Mouse (Mus musculus) heart, embryonic 14.5 days (tissue): Measurements from ENCODE around the gene Hoxc6. TPM values are rescaled to one million over a fixed set of nuclear protein-coding genes. Genes with fewer than 3 reads are reported as not detected.

Experiments
- ATAC-seq: fragments of 200-750 bp; cut with Nextera tagmentation; 2 replicates; pipeline ENCODE4 v1.8.0; 2017; ENCODE audit warnings: low read depth, moderate TSS enrichment; ENCODE audit not compliant: insufficient number of reproducible peaks, insufficient read depth, low FRiP score
- H3K27ac ChIP-seq, 2 experiments: fragments of 200-500 bp in 1 of 2; fragments of 300-500 bp in 1 of 2; sonication (generic) in 1 of 2; replicated peaks in 1 of 2; 2 replicates each; pipeline ENCODE4 v1.5.1; 2012 to 2014; ENCODE audit warnings: low read depth in 2 of 2, low read length in 2 of 2, control low read depth in 1 of 2, mild to moderate bottlenecking in 1 of 2, mixed read lengths in 1 of 2; ENCODE audit not compliant: control insufficient read depth in 1 of 2, insufficient read depth in 1 of 2
- H3K27me3 ChIP-seq: fragments of 300-500 bp; sonication (generic); 2 replicates; pipeline ENCODE4 v1.6.1; 2014; ENCODE audit warnings: mild to moderate bottlenecking, low read length, control low read depth; ENCODE audit not compliant: control insufficient read depth, insufficient read depth
- H3K36me3 ChIP-seq: fragments of 300-500 bp; sonication (generic); 2 replicates; pipeline ENCODE4 v1.6.1; 2014; ENCODE audit warnings: mild to moderate bottlenecking, control low read depth, low read length, mixed read lengths; ENCODE audit not compliant: control insufficient read depth, insufficient read depth
- H3K4me1 ChIP-seq, 2 experiments: fragments of 200-500 bp in 1 of 2; fragments of 300-500 bp in 1 of 2; sonication (generic) in 1 of 2; 2 replicates each; pipeline ENCODE4 v1.6.1; 2012 to 2014; ENCODE audit warnings: low read length in 2 of 2, control low read depth in 1 of 2, mixed read lengths in 1 of 2; ENCODE audit not compliant: control insufficient read depth in 2 of 2, insufficient read depth in 2 of 2
- H3K4me2 ChIP-seq: fragments of 300-500 bp; sonication (generic); 2 replicates; pipeline ENCODE4 v1.6.1; 2014; ENCODE audit warnings: mild to moderate bottlenecking, low read length
- H3K4me3 ChIP-seq, 2 experiments: fragments of 200-500 bp in 1 of 2; fragments of 300-500 bp in 1 of 2; sonication (generic) in 1 of 2; 2 replicates each; pipeline ENCODE4 v1.5.1; 2012 to 2014; ENCODE audit warnings: low read length in 2 of 2, mild to moderate bottlenecking in 2 of 2, control low read depth in 1 of 2, low read depth in 1 of 2, moderate library complexity in 1 of 2; ENCODE audit not compliant: control insufficient read depth in 1 of 2, insufficient read depth in 1 of 2
- H3K9ac ChIP-seq: fragments of 300-500 bp; sonication (generic); 2 replicates; pipeline ENCODE4 v1.6.1; 2014; ENCODE audit warnings: mild to moderate bottlenecking, low read length
- H3K9me3 ChIP-seq: fragments of 300-500 bp; sonication (generic); 2 replicates; pipeline ENCODE4 v1.6.1; 2016; ENCODE audit warnings: low read length, control low read depth; ENCODE audit not compliant: control insufficient read depth
- WGBS: fragments of 180-500 bp; shearing (Covaris S2); extraction: QIAGEN DNeasy Blood & Tissue Kit; methylation state at CpG from one replicate; pipeline ENCODE4 v1.1.7; 2014; 5-methylcytosine and 5-hydroxymethylcytosine counted together
- polyA plus RNA-seq: library from polyadenylated mRNA; unstranded; fragments of >200 nt; fragmentation: Nextera tagmentation; extraction: Ambion mirVana; gene quantifications from 2 replicates; pipeline ENCODE4 v1.2.1, GENCODE M21; 2014

Gene Hoxc6
- polyA plus RNA-seq, 1 experiment from 2014 or later = 0.15 TPM

DNA sequence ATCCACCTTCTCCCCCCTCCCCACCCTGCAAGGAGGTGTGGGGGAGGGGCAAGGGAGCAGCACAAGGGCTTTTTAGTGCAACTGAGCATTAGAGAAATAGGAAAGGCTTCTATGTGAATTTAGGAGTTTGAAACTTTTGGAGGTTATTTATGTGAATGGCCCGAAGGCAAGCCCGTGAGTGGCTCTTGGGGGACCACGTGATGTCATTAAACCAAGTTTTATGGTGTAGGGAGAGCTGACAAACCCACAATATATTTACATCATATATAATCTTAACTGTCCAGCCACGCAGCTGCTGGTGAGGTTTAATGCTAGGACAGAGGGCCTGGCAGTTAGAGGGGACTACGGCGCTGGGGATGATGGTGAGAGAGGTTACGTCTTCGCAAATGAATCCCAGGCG is 20.6 kb downstream of the Hoxc6 start, which contains the start of gene Hoxc4:
Gene Hoxc4 (plus strand): TSS at position 299 of the 400 bp plus-strand sequence.
- no peak within 1 kb of the TSS for H3K9ac ChIP-seq

GRCm38 (mm10) chr15:103020899-103021418 is 22.9 kb downstream of the Hoxc6 start:
- Histone ChIP-seq H3K4me2 (no peak overlapping the region), H3K27me3 (peaks cover 100% of the 10 kb centered on the region), H3K9ac (no peak overlapping the region), H3K4me3 (no peak overlapping the region), H3K4me1 (no peaks in the 10 kb centered on the region), H3K9me3 (no peaks in the 10 kb centered on the region), H3K27ac (no peak overlapping the region), H3K36me3 (no peaks in the 10 kb centered on the region)
- no peak for ATAC-seq
- 1% methylated on average over 8 of the region's 8 CpGs for WGBS

More for the DNA sequence above, 20.6 kb downstream of the Hoxc6 start, which contains the start of gene Hoxc4:
- WGBS = 10% methylated on average over 9 of the region's 9 CpGs
- H3K4me1 ChIP-seq = 0 out of 4 replicates have a peak, but pooled peaks cover 0 to 4% of the 10 kb centered on the region in 2 experiments
- no peaks in the 10 kb centered on the region for H3K9me3 ChIP-seq
- no peak within 1 kb of the TSS for H3K27ac ChIP-seq
- no peak within 1 kb of the TSS for H3K4me2 ChIP-seq
- H3K27me3 ChIP-seq = peaks cover 100% of the 10 kb centered on the region
- H3K4me3 ChIP-seq = no peak within 1 kb of the TSS
- no peak for ATAC-seq
- no peaks in the 10 kb centered on the region for H3K36me3 ChIP-seq

- ATAC-seq = no peak
- H3K9me3 ChIP-seq = no peaks in the 10 kb centered on the region
- H3K4me3 ChIP-seq = no peak overlapping the region
- H3K27ac ChIP-seq = no peak overlapping the region
- peaks cover 100% of the 10 kb centered on the region for H3K27me3 ChIP-seq
- 8% methylated on average over 8 of the region's 8 CpGs for WGBS
- no peaks in the 10 kb centered on the region for H3K36me3 ChIP-seq
- no peak overlapping the region for H3K4me2 ChIP-seq
- no peaks in the 10 kb centered on the region for H3K4me1 ChIP-seq
- no peak overlapping the region for H3K9ac ChIP-seq
These were observed 23.5 kb downstream of the Hoxc6 start for GRCm38 (mm10) chr15:103021544-103021943.

DNA sequence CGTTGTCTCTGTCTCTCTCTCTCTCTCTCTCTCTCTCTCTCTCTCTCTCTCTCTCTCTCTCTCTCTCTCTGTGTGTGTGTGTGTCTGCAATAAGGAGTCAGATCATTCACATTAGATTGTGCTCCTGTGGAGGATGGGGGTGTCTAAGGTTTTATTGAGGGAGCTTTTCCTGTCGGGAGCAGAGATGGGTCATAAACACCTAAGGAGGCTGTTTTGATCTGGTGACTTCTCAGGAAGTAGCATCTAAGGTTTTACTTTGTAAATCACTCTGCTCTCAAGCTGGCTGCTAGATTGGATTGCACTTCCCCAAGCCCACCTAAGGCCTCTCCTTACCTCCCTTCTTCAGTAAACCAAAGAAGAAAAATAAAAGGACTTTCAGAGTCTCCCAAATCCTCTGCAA is 26.1 kb downstream of the Hoxc6 start:
- H3K4me2 ChIP-seq = no peak overlapping the region
- 2% methylated on average over 2 of the region's 2 CpGs for WGBS
- H3K9me3 ChIP-seq = no peaks in the 10 kb centered on the region
- no peak overlapping the region for H3K4me3 ChIP-seq
- no peak overlapping the region for H3K27ac ChIP-seq
- peaks cover 100% of the 10 kb centered on the region for H3K27me3 ChIP-seq
- no peaks in the 10 kb centered on the region for H3K4me1 ChIP-seq
- ATAC-seq = no peak
- H3K9ac ChIP-seq = no peak overlapping the region
- no peaks in the 10 kb centered on the region for H3K36me3 ChIP-seq

- H3K4me3 ChIP-seq = no peak overlapping the region
- no peak for ATAC-seq
- no peaks in the 10 kb centered on the region for H3K9me3 ChIP-seq
These were observed 29.5 kb downstream of the Hoxc6 start for GRCm38 (mm10) chr15:103027266-103028235.

GRCm38 (mm10) chr15:103028916-103029512 is 31.0 kb downstream of the Hoxc6 start:
- no peaks in the 10 kb centered on the region for H3K36me3 ChIP-seq
- 17% methylated on average over 9 of the region's 9 CpGs for WGBS
- H3K4me1 ChIP-seq = no peaks in the 10 kb centered on the region
- ATAC-seq = no peak
- no peak overlapping the region for H3K4me2 ChIP-seq
- H3K27me3 ChIP-seq = peaks cover 98% of the 10 kb centered on the region
- no peaks in the 10 kb centered on the region for H3K9me3 ChIP-seq
- no peak overlapping the region for H3K9ac ChIP-seq
- H3K27ac ChIP-seq = no peak overlapping the region
- H3K4me3 ChIP-seq = no peak overlapping the region

More at GRCm38 (mm10) chr15:103027266-103028235, 29.5 kb downstream of the Hoxc6 start:
- H3K27ac ChIP-seq = no peak overlapping the region
- no peak overlapping the region for H3K9ac ChIP-seq
- H3K4me1 ChIP-seq = no peaks in the 10 kb centered on the region
- 2% methylated on average over 43 of the region's 43 CpGs for WGBS
- H3K4me2 ChIP-seq = no peak overlapping the region
- peaks cover 100% of the 10 kb centered on the region for H3K27me3 ChIP-seq
- H3K36me3 ChIP-seq = no peaks in the 10 kb centered on the region

DNA sequence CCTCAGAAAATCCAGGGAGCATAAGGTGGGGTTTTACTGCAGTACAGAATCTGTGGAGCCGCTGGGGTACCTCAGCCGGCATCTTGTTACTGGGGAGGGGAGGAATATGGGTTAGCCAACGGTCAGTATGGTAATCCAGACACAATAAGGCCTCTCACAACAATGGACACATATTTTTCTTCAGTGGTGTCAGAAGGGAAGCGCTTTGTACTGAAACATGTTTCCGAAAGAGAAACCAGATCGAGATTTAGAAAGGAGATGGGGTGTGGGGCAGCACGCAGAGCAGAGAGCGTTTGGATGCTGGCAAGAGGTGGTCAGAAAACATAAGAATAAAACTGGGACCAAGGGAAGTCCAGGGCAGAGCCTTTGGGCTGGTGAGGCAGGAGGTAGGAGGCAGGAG is 32.1 kb downstream of the Hoxc6 start:
- ATAC-seq = no peak
- 3% methylated on average over 8 of the region's 8 CpGs for WGBS
- H3K9ac ChIP-seq = no peak overlapping the region
- 0 out of 4 replicates have a peak, but pooled peaks cover 0 to 3% of the 10 kb centered on the region in 2 experiments for H3K4me1 ChIP-seq
- H3K9me3 ChIP-seq = no peaks in the 10 kb centered on the region
- H3K27me3 ChIP-seq = peaks cover 98% of the 10 kb centered on the region
- H3K36me3 ChIP-seq = no peaks in the 10 kb centered on the region
- no peak overlapping the region for H3K27ac ChIP-seq
- H3K4me2 ChIP-seq = no peak overlapping the region
- no peak overlapping the region for H3K4me3 ChIP-seq
